In genomic region chr5:37228894-37229293, GRCm38 (mm10) we compare ENCODE assay signal across 28 mouse cellular contexts. TPM values are rescaled to one million over a fixed set of nuclear protein-coding genes. Genes with fewer than 3 reads are reported as not detected.
DNase-seq lines count a peak whose midpoint lies in the region; ATAC-seq and TF ChIP-seq lines count a peak whose summit lies in the region.
"Had no signal": no experiment of that assay in that cellular context is flagged by ENCODE, and none has a peak within 500 bp of the region (broad histone marks: within the 10 kb centered on the region; RNA-seq: fewer than 3 reads in every experiment).

No protein-coding gene starts in this region.

- no peaks in the 10 kb centered on the region for H3K36me3 ChIP-seq in neural tube, embryonic 12.5 days
- no peaks in the 10 kb centered on the region for H3K36me3 ChIP-seq in neural tube, embryonic 15.5 days
- no peaks in the 10 kb centered on the region for H3K36me3 ChIP-seq in hindbrain, embryonic 14.5 days (replicated peaks; ENCODE audit: control insufficient read depth, insufficient read depth)
- H3K36me3 ChIP-seq in liver, embryonic 12.5 days = no peaks in the 10 kb centered on the region
- H3K36me3 ChIP-seq in heart, adult 2 months (ENCODE audit: control insufficient read depth, insufficient read depth, low read length) = no peaks in the 10 kb centered on the region
- H3K36me3 ChIP-seq: embryonic facial prominence, embryonic 15.5 days; G1E; heart, embryonic 13.5 days; kidney, embryonic 15.5 days; limb, embryonic 15.5 days; liver, embryonic 15.5 days; lung, embryonic 15.5 days had no signal

- H3K79me2 ChIP-seq in heart, adult 2 months (replicated peaks; ENCODE audit: control insufficient read depth, insufficient read depth, low read length) = no peaks in the 10 kb centered on the region

- no peaks in the 10 kb centered on the region for H3K27me3 ChIP-seq in neural tube, embryonic 12.5 days (replicated peaks)
- peaks cover 7% of the 10 kb centered on the region; the same call in 1 of the 2 replicates for H3K27me3 ChIP-seq in neural tube, embryonic 15.5 days (replicated peaks)
- no peaks in the 10 kb centered on the region for H3K27me3 ChIP-seq in hindbrain, embryonic 14.5 days (ENCODE audit: control insufficient read depth, insufficient read depth, low read length)
- H3K27me3 ChIP-seq in liver, embryonic 12.5 days (replicated peaks) = no peaks in the 10 kb centered on the region
- H3K27me3 ChIP-seq in heart, adult 2 months (ENCODE audit: control insufficient read depth, insufficient read depth, low read length) = no peaks in the 10 kb centered on the region
- H3K27me3 ChIP-seq: embryonic facial prominence, embryonic 15.5 days had no signal

- intact Hi-C loops in heart, adult 2 months (cut with DNase I) = no loop called here

- no peaks in the 10 kb centered on the region for H3K9me3 ChIP-seq in neural tube, embryonic 12.5 days
- H3K9me3 ChIP-seq in neural tube, embryonic 15.5 days (replicated peaks) = no peaks in the 10 kb centered on the region
- no peaks in the 10 kb centered on the region for H3K9me3 ChIP-seq in hindbrain, embryonic 14.5 days (ENCODE audit: control insufficient read depth, low read length)
- H3K9me3 ChIP-seq in liver, embryonic 12.5 days (replicated peaks) = no peaks in the 10 kb centered on the region
- H3K9me3 ChIP-seq: embryonic facial prominence, embryonic 15.5 days; heart, embryonic 13.5 days; kidney, embryonic 15.5 days; limb, embryonic 15.5 days; liver, embryonic 15.5 days; lung, embryonic 15.5 days; megakaryocyte, embryonic 14.5 days had no signal

- peaks cover 14% of the 10 kb centered on the region; the same call in 1 of the 2 replicates for H3K4me1 ChIP-seq in neural tube, embryonic 12.5 days
- no peaks in the 10 kb centered on the region for H3K4me1 ChIP-seq in neural tube, embryonic 15.5 days
- H3K4me1 ChIP-seq in hindbrain, embryonic 14.5 days (replicated peaks; ENCODE audit: control insufficient read depth, insufficient read depth, low read length) = no peaks in the 10 kb centered on the region
- H3K4me1 ChIP-seq in liver, embryonic 12.5 days = no peaks in the 10 kb centered on the region
- no peaks in the 10 kb centered on the region for H3K4me1 ChIP-seq in heart, adult 2 months (ENCODE audit: control insufficient read depth, insufficient read depth, low read length)
- H3K4me1 ChIP-seq: embryonic facial prominence, embryonic 15.5 days; limb, embryonic 15.5 days; liver, embryonic 15.5 days; lung, embryonic 15.5 days; megakaryocyte, embryonic 14.5 days had no signal

- no peak for TF ChIP-seq CTCF in layer of hippocampus, adult 2 months (conservative IDR thresholded peaks at IDR 0.05)
- TF ChIP-seq CTCF in heart, adult 2 months (IDR thresholded peaks at IDR 0.05) = no peak

- WGBS in neural tube, embryonic 12.5 days = 46% methylated on average over 7 of the region's 7 CpGs
- WGBS in neural tube, embryonic 15.5 days = 34% methylated on average over 7 of the region's 7 CpGs
- 41% methylated on average over 7 of the region's 7 CpGs for WGBS in hindbrain, embryonic 14.5 days
- 62% methylated on average over 7 of the region's 7 CpGs for WGBS in liver, embryonic 12.5 days (ENCODE audit: insufficient replicate concordance)
- WGBS in heart, adult 2 months = 59% methylated on average over 7 of the region's 7 CpGs

- no peak for DNase-seq in layer of hippocampus, adult 2 months (ENCODE audit: low spot score in 2 of 2)
- no peak for DNase-seq in layer of hippocampus, adult 18-20 months (ENCODE audit: low spot score in 2 of 2)
- DNase-seq in hindbrain, embryonic 14.5 days (ENCODE audit: low spot score) = no peak
- DNase-seq in heart, adult 2 months = no peak
- DNase-seq: adrenal gland, postnatal 36 days; B cell, adult 2 months; cerebellum, adult 11 months; gastrocnemius, postnatal 10 days; heart, postnatal 14 days; kidney, adult 11 months; kidney, postnatal 36 days; layer of hippocampus, adult 9-11 months; lung, postnatal 36 days; right cerebral cortex, postnatal 4 days; thymus, postnatal 14 days had no signal

- ATAC-seq in neural tube, embryonic 12.5 days (ENCODE audit: low FRiP score, low read depth) = peak; percentile 64
- no peak for ATAC-seq in neural tube, embryonic 15.5 days (ENCODE audit: low FRiP score)
- ATAC-seq in hindbrain, embryonic 14.5 days (ENCODE audit: low FRiP score) = 0 out of 2 replicates have a peak, but pooled peaks have one; percentile 14
- ATAC-seq in liver, embryonic 12.5 days = no peak
- ATAC-seq: forebrain, embryonic 14.5 days; Patski had no signal

- H3K4me3 ChIP-seq in layer of hippocampus, adult 2 months = no peak overlapping the region
- no peak overlapping the region for H3K4me3 ChIP-seq in neural tube, embryonic 12.5 days
- H3K4me3 ChIP-seq in neural tube, embryonic 15.5 days (replicated peaks) = no peak overlapping the region
- no peak overlapping the region for H3K4me3 ChIP-seq in hindbrain, embryonic 14.5 days (replicated peaks; ENCODE audit: low read length)
- no peak overlapping the region for H3K4me3 ChIP-seq in liver, embryonic 12.5 days
- no peak overlapping the region for H3K4me3 ChIP-seq in heart, adult 2 months
- H3K4me3 ChIP-seq: embryonic facial prominence, embryonic 15.5 days; heart, embryonic 13.5 days; kidney, embryonic 15.5 days; limb, embryonic 15.5 days; liver, embryonic 15.5 days; lung, embryonic 15.5 days; megakaryocyte, embryonic 14.5 days had no signal

- H3K4me2 ChIP-seq in neural tube, embryonic 12.5 days (replicated peaks) = no peak overlapping the region
- H3K4me2 ChIP-seq in neural tube, embryonic 15.5 days = no peak overlapping the region
- H3K4me2 ChIP-seq in hindbrain, embryonic 14.5 days (replicated peaks) = no peak overlapping the region
- H3K4me2 ChIP-seq in liver, embryonic 12.5 days = no peak overlapping the region
- H3K4me2 ChIP-seq: embryonic facial prominence, embryonic 15.5 days; heart, embryonic 13.5 days; kidney, embryonic 15.5 days; limb, embryonic 15.5 days; liver, embryonic 15.5 days; lung, embryonic 15.5 days had no signal

- TF ChIP-seq POLR2A in heart, adult 2 months (IDR thresholded peaks at IDR 0.05; ENCODE audit: insufficient read depth, low read depth, low read length) = no peak

- no peak overlapping the region for H3K9ac ChIP-seq in neural tube, embryonic 12.5 days
- no peak overlapping the region for H3K9ac ChIP-seq in neural tube, embryonic 15.5 days (replicated peaks)
- no peak overlapping the region for H3K9ac ChIP-seq in hindbrain, embryonic 14.5 days
- H3K9ac ChIP-seq in liver, embryonic 12.5 days = no peak overlapping the region
- H3K9ac ChIP-seq in heart, adult 2 months (ENCODE audit: low read depth, low read length) = no peak overlapping the region
- H3K9ac ChIP-seq: embryonic facial prominence, embryonic 15.5 days; kidney, embryonic 15.5 days; limb, embryonic 15.5 days; liver, embryonic 15.5 days; lung, embryonic 15.5 days had no signal

- TF ChIP-seq EP300 in heart, adult 2 months (IDR thresholded peaks at IDR 0.05; ENCODE audit: insufficient read depth, low read depth, low read length) = no peak

- peak overlapping the region; percentile 71 for H3K27ac ChIP-seq in layer of hippocampus, adult 2 months
- H3K27ac ChIP-seq in neural tube, embryonic 12.5 days = peak overlapping the region; percentile 50; the same call in 1 of the 2 replicates
- H3K27ac ChIP-seq in neural tube, embryonic 15.5 days (replicated peaks) = no peak overlapping the region
- no peak overlapping the region for H3K27ac ChIP-seq in hindbrain, embryonic 14.5 days
- no peak overlapping the region for H3K27ac ChIP-seq in liver, embryonic 12.5 days
- H3K27ac ChIP-seq in heart, adult 2 months = no peak overlapping the region
- H3K27ac ChIP-seq: embryonic facial prominence, embryonic 15.5 days; heart, embryonic 13.5 days; kidney, embryonic 15.5 days; limb, embryonic 15.5 days; liver, embryonic 15.5 days; lung, embryonic 15.5 days had no signal

RNA-seq across cellular contexts. Expression of gene Crmp1, which starts 12.8 kb away (rescaled TPM):
- 100 to 1,000 TPM; 234 to 238 TPM for total RNA-seq in layer of hippocampus, adult 2 months (2021)
- 100 to 1,000 TPM; 206 to 218 TPM for total RNA-seq in layer of hippocampus, adult 18-20 months (2021)
- 660 and 714 TPM in 2 replicates for polyA plus RNA-seq in neural tube, embryonic 12.5 days (2016; fragmentation: Nextera tagmentation; extraction: Ambion mirVana)
- polyA plus RNA-seq in neural tube, embryonic 15.5 days (2015; fragmentation: Nextera tagmentation; extraction: Ambion mirVana) = 679 and 807 TPM in 2 replicates
- polyA plus RNA-seq in hindbrain, embryonic 14.5 days (2014; fragmentation: Nextera tagmentation; extraction: Ambion mirVana) = 907 and 1,000 TPM in 2 replicates
- polyA plus RNA-seq in liver, embryonic 12.5 days (2016; fragmentation: Nextera tagmentation; extraction: Ambion mirVana) = 2.4 and 2.7 TPM in 2 replicates
- under 1 TPM; 0.55 to 0.77 TPM for total RNA-seq in heart, adult 2 months (2021)
- polyA plus RNA-seq in heart, adult 2 months (2012; rRNA removed) = 0.59 and 0.97 TPM in 2 replicates
- total RNA-seq: G1E had no signal
- polyA plus RNA-seq: G1E had no signal

Comparison
In these comparisons a context has a peak if more than half of its experiments do, and no peak if none do; other contexts are left out.
1. H3K27ac ChIP-seq: peak in layer of hippocampus, adult 2 months (single experiment) and neural tube, embryonic 12.5 days (single experiment); none in neural tube, embryonic 15.5 days (single experiment), hindbrain, embryonic 14.5 days (single experiment), liver, embryonic 12.5 days (single experiment) and heart, adult 2 months (single experiment).
2. ATAC-seq: peak in neural tube, embryonic 12.5 days (single experiment) and hindbrain, embryonic 14.5 days (single experiment); none in neural tube, embryonic 15.5 days (single experiment) and liver, embryonic 12.5 days (single experiment).
3. RNA of gene Crmp1, which starts 12.8 kb away (polyA plus RNA-seq): 907 to 1,000 TPM in hindbrain, embryonic 14.5 days, 679 to 807 TPM in neural tube, embryonic 15.5 days and 660 to 714 TPM in neural tube, embryonic 12.5 days; 2.4 to 2.7 TPM in liver, embryonic 12.5 days and 0.59 to 0.97 TPM in heart, adult 2 months; every median in the first group is over 100 times any median in the second.